Mouse (Mus musculus): ENCODE data around the gene Sh2d7.

DNA sequence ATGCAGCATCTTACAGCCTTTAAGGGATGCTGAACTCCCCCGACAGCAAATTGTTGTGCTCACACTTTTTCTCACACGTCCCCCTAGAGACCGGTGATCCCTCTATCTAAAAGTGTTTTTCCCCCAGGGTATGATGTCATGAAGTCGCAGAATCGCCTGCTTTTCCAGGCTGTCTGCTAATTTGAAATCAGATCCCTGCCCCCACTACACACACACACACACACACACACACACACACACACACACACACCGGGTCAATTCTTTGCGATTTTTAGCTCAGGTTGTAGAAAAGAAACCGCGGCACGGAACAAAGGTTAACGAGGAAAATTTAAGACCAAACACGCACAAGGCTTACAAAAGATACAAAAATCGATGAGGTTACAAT is 36.7 kb upstream of the Sh2d7 start:
- no peak for TF ChIP-seq POLR2A (IDR thresholded peaks at IDR 0.05; ENCODE audit: extremely low read depth, insufficient read depth, low read length)
- no peak for TF ChIP-seq CTCF (IDR thresholded peaks at IDR 0.05; ENCODE audit: extremely low read depth, insufficient read depth, low read length)
